In the genomic region with DNA sequence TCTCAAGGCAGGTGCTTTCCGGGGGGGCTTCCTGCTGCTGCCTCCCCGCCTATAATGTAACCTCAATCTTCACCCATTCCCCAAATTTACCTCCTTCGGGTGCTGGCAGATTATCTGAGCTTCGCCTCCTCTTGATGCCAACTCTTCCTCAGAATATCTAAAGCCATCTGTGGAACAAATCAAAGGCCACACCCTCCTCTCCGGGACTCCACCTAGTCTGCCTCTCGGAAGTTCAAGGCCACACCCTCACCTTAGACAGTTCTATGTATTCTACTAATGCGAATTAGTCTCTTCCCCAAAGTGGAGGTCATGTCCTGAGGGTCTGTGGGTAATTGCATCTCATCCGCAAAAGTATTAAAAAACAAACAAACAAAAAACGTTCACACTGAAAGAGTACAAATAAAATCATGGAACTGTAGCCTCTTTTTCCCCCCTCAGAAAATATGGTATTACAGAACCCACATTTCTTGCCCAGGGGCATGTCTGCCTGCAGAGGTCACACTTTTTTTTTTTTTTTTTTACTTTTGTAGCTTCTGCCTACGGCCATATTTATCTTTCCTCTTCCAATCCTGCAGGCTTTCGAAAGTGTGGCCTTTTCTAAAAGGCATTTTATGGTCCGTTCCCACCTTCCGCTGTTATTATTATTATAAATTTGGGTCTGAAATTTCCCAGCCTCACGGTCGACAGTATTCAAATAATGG, we compare ENCODE assay signal across 9 mouse cellular contexts. TPM values are rescaled to one million over a fixed set of nuclear protein-coding genes. Genes with fewer than 3 reads are reported as not detected.
DNase-seq lines count a peak whose midpoint lies in the region; ATAC-seq and TF ChIP-seq lines count a peak whose summit lies in the region.
"Had no signal": no experiment of that assay in that cellular context is flagged by ENCODE, and none has a peak within 500 bp of the region (broad histone marks: within the 10 kb centered on the region; RNA-seq: fewer than 3 reads in every experiment).

No protein-coding gene starts in this region.

- H3K4me3 ChIP-seq in left cerebral cortex, adult 2 months = peak overlapping the region; percentile 61
- peak overlapping the region; percentile 55 for H3K4me3 ChIP-seq in embryonic facial prominence, embryonic 13.5 days
- peak overlapping the region; percentile 59 for H3K4me3 ChIP-seq in intestine, postnatal 0 days (ENCODE audit: low read depth, low read length)
- peak overlapping the region; percentile 44 for H3K4me3 ChIP-seq in neural tube, embryonic 13.5 days

- H3K27me3 ChIP-seq in embryonic facial prominence, embryonic 13.5 days = peaks cover 57% of the 10 kb centered on the region
- H3K27me3 ChIP-seq in intestine, postnatal 0 days (replicated peaks; ENCODE audit: control insufficient read depth, insufficient read depth, low read length) = peaks cover 30% of the 10 kb centered on the region
- peaks cover 41% of the 10 kb centered on the region for H3K27me3 ChIP-seq in neural tube, embryonic 13.5 days

- no peak for TF ChIP-seq CTCF in left cerebral cortex, adult 2 months (IDR thresholded peaks at IDR 0.05)
- TF ChIP-seq CTCF in intestine, postnatal 0 days (IDR thresholded peaks at IDR 0.05; ENCODE audit: low read depth) = no peak

- intact Hi-C loops in left cerebral cortex, adult 2 months (cut with DNase I) = no loop called here
- intact Hi-C loops in left cerebral cortex, postnatal 25 days (cut with DNase I) = loop anchor here (2.0 kb wide), 1 partner anchor 27 kb away; no protein-coding TSS in a partner anchor

- no peaks in the 10 kb centered on the region for H3K9me3 ChIP-seq in embryonic facial prominence, embryonic 13.5 days
- no peaks in the 10 kb centered on the region for H3K9me3 ChIP-seq in intestine, postnatal 0 days (ENCODE audit: control insufficient read depth)
- H3K9me3 ChIP-seq in neural tube, embryonic 13.5 days = no peaks in the 10 kb centered on the region

- ATAC-seq in embryonic facial prominence, embryonic 13.5 days (ENCODE audit: insufficient number of reproducible peaks, insufficient read depth, low FRiP score, low TSS enrichment, low read depth) = no peak
- ATAC-seq in intestine, postnatal 0 days = no peak
- ATAC-seq in neural tube, embryonic 13.5 days (ENCODE audit: low read depth) = no peak

- no peaks in the 10 kb centered on the region for H3K36me3 ChIP-seq in embryonic facial prominence, embryonic 13.5 days
- no peaks in the 10 kb centered on the region for H3K36me3 ChIP-seq in intestine, postnatal 0 days (ENCODE audit: control insufficient read depth, insufficient read depth)
- no peaks in the 10 kb centered on the region for H3K36me3 ChIP-seq in neural tube, embryonic 13.5 days

- peak overlapping the region; percentile 97 for H3K4me2 ChIP-seq in embryonic facial prominence, embryonic 13.5 days
- peak overlapping the region; percentile 91 for H3K4me2 ChIP-seq in intestine, postnatal 0 days (replicated peaks; ENCODE audit: low read depth)
- peak overlapping the region; percentile 71 for H3K4me2 ChIP-seq in neural tube, embryonic 13.5 days

- peak overlapping the region; percentile 80 for H3K27ac ChIP-seq in left cerebral cortex, adult 2 months
- H3K27ac ChIP-seq in embryonic facial prominence, embryonic 13.5 days = no peak overlapping the region
- no peak overlapping the region for H3K27ac ChIP-seq in intestine, postnatal 0 days (ENCODE audit: low read depth, low read length)
- peak overlapping the region; percentile 97 for H3K27ac ChIP-seq in neural tube, embryonic 13.5 days (replicated peaks)

- WGBS in embryonic facial prominence, embryonic 13.5 days = 11% methylated on average over 15 of the region's 15 CpGs
- 17% methylated on average over 15 of the region's 15 CpGs for WGBS in intestine, postnatal 0 days
- 17% methylated on average over 15 of the region's 15 CpGs for WGBS in neural tube, embryonic 13.5 days

- peak overlapping the region; percentile 69 for H3K9ac ChIP-seq in embryonic facial prominence, embryonic 13.5 days
- H3K9ac ChIP-seq in intestine, postnatal 0 days (ENCODE audit: low read depth, low read length) = no peak overlapping the region
- peak overlapping the region; percentile 73 for H3K9ac ChIP-seq in neural tube, embryonic 13.5 days

- no peak for DNase-seq in left cerebral cortex, adult 2 months (ENCODE audit: extremely low spot score in 1 of 2, low spot score in 2 of 2)
- DNase-seq in left cerebral cortex, adult 8-10 months (ENCODE audit: low spot score in 2 of 2) = no peak
- no peak for DNase-seq in left cerebral cortex, postnatal 25 days (ENCODE audit: low spot score in 2 of 2)
- no peak for DNase-seq in layer of hippocampus, postnatal 10 days (ENCODE audit: low spot score in 2 of 2)
- no peak for DNase-seq in cerebellum, postnatal 36 days

- peaks cover 21% of the 10 kb centered on the region for H3K4me1 ChIP-seq in embryonic facial prominence, embryonic 13.5 days
- peaks cover 5% of the 10 kb centered on the region for H3K4me1 ChIP-seq in intestine, postnatal 0 days (replicated peaks; ENCODE audit: control insufficient read depth, insufficient read depth, low read length)
- H3K4me1 ChIP-seq in neural tube, embryonic 13.5 days (replicated peaks) = peaks cover 25% of the 10 kb centered on the region

RNA-seq across cellular contexts. Expression of gene Rnf19b, which starts 10.2 kb away (rescaled TPM):
- total RNA-seq in left cerebral cortex, adult 2 months (2021) = 10 to 100 TPM; 52.6 to 57.7 TPM
- total RNA-seq in left cerebral cortex, adult 8-10 months (2022) = 10 to 100 TPM; 50.2 to 60.3 (median 52.6) TPM
- polyA plus RNA-seq in embryonic facial prominence, embryonic 13.5 days (2015; fragmentation: Nextera tagmentation; extraction: Ambion mirVana) = 9.1 and 9.5 TPM in 2 replicates
- polyA plus RNA-seq in intestine, postnatal 0 days (2015; fragmentation: Nextera tagmentation; extraction: Ambion mirVana) = 11.0 and 12.2 TPM in 2 replicates
- 22.4 and 25.7 TPM in 2 replicates for polyA plus RNA-seq in neural tube, embryonic 13.5 days (2015; fragmentation: Nextera tagmentation; extraction: Ambion mirVana)
- 10 to 100 TPM; 58.7 TPM for total RNA-seq in left cerebral cortex, postnatal 25 days (2021)
- total RNA-seq in layer of hippocampus, postnatal 10 days (2021) = 10 to 100 TPM; 64.5 to 68.8 TPM

RNA-seq across cellular contexts. Expression of gene Ak2, which starts 56.1 kb away (rescaled TPM):
- total RNA-seq in left cerebral cortex, adult 2 months (2021) = 10 to 100 TPM; 25.7 to 30.4 TPM
- total RNA-seq in left cerebral cortex, adult 8-10 months (2022) = 10 to 100 TPM; 23.4 to 28.1 (median 25.2) TPM
- 180 and 194 TPM in 2 replicates for polyA plus RNA-seq in embryonic facial prominence, embryonic 13.5 days (2015; fragmentation: Nextera tagmentation; extraction: Ambion mirVana)
- polyA plus RNA-seq in intestine, postnatal 0 days (2015; fragmentation: Nextera tagmentation; extraction: Ambion mirVana) = 538 and 552 TPM in 2 replicates
- polyA plus RNA-seq in neural tube, embryonic 13.5 days (2015; fragmentation: Nextera tagmentation; extraction: Ambion mirVana) = 89.3 and 92.9 TPM in 2 replicates
- 10 to 100 TPM; 24.8 to 26.5 TPM for total RNA-seq in left cerebral cortex, postnatal 25 days (2021)
- 10 to 100 TPM; 32.3 to 34.3 TPM for total RNA-seq in layer of hippocampus, postnatal 10 days (2021)

RNA-seq across cellular contexts. Expression of gene Tmem54, which starts 57.5 kb away (rescaled TPM):
- total RNA-seq in left cerebral cortex, adult 2 months (2021) = not detected
- not detected for total RNA-seq in left cerebral cortex, adult 8-10 months (2022)
- 10.6 and 11.3 TPM in 2 replicates for polyA plus RNA-seq in embryonic facial prominence, embryonic 13.5 days (2015; fragmentation: Nextera tagmentation; extraction: Ambion mirVana)
- 363 and 366 TPM in 2 replicates for polyA plus RNA-seq in intestine, postnatal 0 days (2015; fragmentation: Nextera tagmentation; extraction: Ambion mirVana)
- 0.39 TPM in 1 of 2 replicates, not detected in the other for polyA plus RNA-seq in neural tube, embryonic 13.5 days (2015; fragmentation: Nextera tagmentation; extraction: Ambion mirVana)
- not detected for total RNA-seq in left cerebral cortex, postnatal 25 days (2021)
- not detected for total RNA-seq in layer of hippocampus, postnatal 10 days (2021)
- total RNA-seq: liver, adult 2 months had no signal

Comparison
In these comparisons a context has a peak if more than half of its experiments do, and no peak if none do; other contexts are left out.
1. H3K27ac ChIP-seq: peak in left cerebral cortex, adult 2 months (single experiment) and neural tube, embryonic 13.5 days (single experiment); none in embryonic facial prominence, embryonic 13.5 days (single experiment) and intestine, postnatal 0 days (single experiment).
2. Peak in every context shown above with its lines, with median percentiles within 50 percentile points of each other: H3K4me3 ChIP-seq and H3K4me2 ChIP-seq.